Mouse (Mus musculus) hindbrain, postnatal 0 days (tissue): Measurements from ENCODE around the gene Irf8. TPM values are rescaled to one million over a fixed set of nuclear protein-coding genes. Genes with fewer than 3 reads are reported as not detected.

Experiments
- ATAC-seq: fragments of 200-750 bp; cut with Nextera tagmentation; 2 replicates; pipeline ENCODE4 v1.8.0; 2017; ENCODE audit warnings: mild to moderate bottlenecking, moderate TSS enrichment, moderate library complexity
- DNase-seq: peaks from one replicate; pipeline ENCODE4 v3.0.0-alpha.2; 2015; ENCODE audit warnings: low spot score
- H3K27ac ChIP-seq: fragments of 300-500 bp; sonication (generic); 2 replicates; pipeline ENCODE4 v1.5.1; 2014; ENCODE audit warnings: mild to moderate bottlenecking
- H3K27me3 ChIP-seq: fragments of 300-500 bp; sonication (generic); 2 replicates; pipeline ENCODE4 v1.6.1; 2014; ENCODE audit warnings: low read length, mixed read lengths; ENCODE audit not compliant: insufficient read depth
- H3K36me3 ChIP-seq: fragments of 300-500 bp; sonication (generic); 2 replicates; pipeline ENCODE4 v1.6.1; 2014; ENCODE audit warnings: low read length, mixed read lengths; ENCODE audit not compliant: insufficient read depth
- H3K4me1 ChIP-seq: fragments of 300-500 bp; sonication (generic); 2 replicates; pipeline ENCODE4 v1.6.1; 2014; ENCODE audit warnings: antibody characterized with exemption, low read length, mixed read lengths; ENCODE audit not compliant: insufficient read depth
- H3K4me2 ChIP-seq: fragments of 300-500 bp; sonication (generic); 2 replicates; pipeline ENCODE4 v1.6.1; 2014; ENCODE audit warnings: low read depth, mild to moderate bottlenecking, low read length, moderate library complexity, mixed read lengths
- H3K4me3 ChIP-seq: fragments of 300-500 bp; sonication (generic); 2 replicates; pipeline ENCODE4 v1.5.1; 2014; ENCODE audit warnings: low read length
- H3K9ac ChIP-seq: fragments of 300-500 bp; sonication (generic); replicated peaks from 2 replicates; pipeline ENCODE4 v1.6.1; 2014; ENCODE audit warnings: mild to moderate bottlenecking, low read length, moderate library complexity, mixed read lengths
- H3K9me3 ChIP-seq: fragments of 300-500 bp; sonication (generic); 2 replicates; pipeline ENCODE4 v1.6.1; 2016; ENCODE audit warnings: low read length, mixed read lengths
- CTCF ChIP-seq: IDR thresholded peaks from 2 replicates; pipeline ENCODE4 v1.5.1; 2016; ENCODE audit warnings: antibody characterized with exemption, control low read depth, low read depth
- WGBS: fragments of 180-500 bp; shearing (Covaris S2); extraction: QIAGEN DNeasy Blood & Tissue Kit; methylation state at CpG from one replicate; pipeline ENCODE4 v1.1.7; 2014; 5-methylcytosine and 5-hydroxymethylcytosine counted together
- polyA plus RNA-seq: library from polyadenylated mRNA; unstranded; fragments of >200 nt; fragmentation: Nextera tagmentation; extraction: Ambion mirVana; gene quantifications from 2 replicates; pipeline ENCODE4 v1.2.1, GENCODE M21; 2015
- total RNA-seq: library from RNA; depleted of rRNA; stranded (reverse); fragments of >200 nt; gene quantifications from 2 replicates; pipeline ENCODE4 v1.2.3, GENCODE M21; 2014

The Irf8 gene
- total and polyA plus RNA-seq, 2 experiments from 2014 or later = 5.2 to 7.7 TPM

DNA sequence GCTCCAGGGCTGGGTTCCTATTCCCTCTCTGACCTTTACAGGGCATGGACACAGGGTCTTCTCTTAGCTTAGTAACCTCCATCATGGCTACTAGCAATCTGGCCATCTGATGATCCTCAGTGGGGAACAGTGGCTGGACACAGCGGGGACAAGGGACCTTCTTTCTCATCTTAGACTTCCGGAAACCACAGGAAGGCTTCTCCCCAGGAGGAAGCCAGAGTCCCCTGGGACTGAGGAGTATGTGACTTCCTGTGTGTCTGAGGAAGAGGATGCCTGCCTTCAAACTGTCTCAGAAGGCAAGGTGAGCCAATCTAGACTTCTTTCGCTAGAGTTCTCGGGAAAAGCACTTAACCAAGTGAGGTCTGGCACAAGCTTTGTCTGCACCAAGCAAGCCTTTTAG is 36.1 kb upstream of the Irf8 start:
- DNase-seq (no peak), ATAC-seq (no peak)
- Histone ChIP-seq H3K27ac (no peak overlapping the region), H3K4me3 (no peak overlapping the region), H3K4me1 (0 out of 2 replicates have a peak, but pooled peaks cover 4% of the 10 kb centered on the region), H3K9me3 (no peaks in the 10 kb centered on the region), H3K27me3 (no peaks in the 10 kb centered on the region), H3K9ac (no peak overlapping the region), H3K4me2 (no peak overlapping the region), H3K36me3 (no peaks in the 10 kb centered on the region)
- 84% methylated on average over 4 of the region's 4 CpGs for WGBS
- TF ChIP-seq CTCF = no peak

DNA sequence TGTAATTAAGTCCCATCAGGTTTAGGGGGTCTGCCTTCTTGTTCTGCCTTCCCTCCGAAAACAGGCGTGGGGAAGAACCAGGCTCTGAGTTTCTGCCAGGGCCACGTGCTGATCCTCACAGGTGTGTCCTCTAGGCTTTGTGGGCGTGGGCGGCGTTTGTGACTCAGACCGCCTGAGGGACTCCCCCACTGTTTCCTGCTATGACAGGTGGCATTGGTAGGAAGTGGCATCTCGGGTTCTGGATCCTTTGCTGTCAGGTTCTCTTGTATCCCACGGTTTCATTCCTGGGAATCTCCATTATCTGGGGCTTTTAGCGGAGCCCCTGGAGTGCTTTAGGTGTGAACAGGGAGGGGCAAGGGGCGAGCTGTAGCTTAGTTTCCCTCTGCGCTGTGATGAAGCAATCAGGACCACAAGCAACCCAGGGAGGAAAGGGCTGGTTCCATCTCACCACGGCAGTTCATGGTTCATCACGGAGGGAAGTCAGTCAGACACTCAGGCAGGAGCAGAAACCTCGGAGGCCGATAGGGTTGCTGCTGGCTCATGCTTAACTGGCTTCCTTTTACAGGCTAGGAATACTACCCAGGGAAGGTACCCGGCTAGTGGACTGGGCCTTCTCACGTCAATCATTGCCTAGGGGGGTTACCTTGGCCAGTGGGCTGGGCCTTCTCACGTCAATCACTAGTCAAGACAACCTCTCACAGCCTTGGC is 34.2 kb upstream of the Irf8 start:
- H3K9me3 ChIP-seq = no peaks in the 10 kb centered on the region
- no peak overlapping the region for H3K27ac ChIP-seq
- H3K4me3 ChIP-seq = no peak overlapping the region
- H3K27me3 ChIP-seq = no peaks in the 10 kb centered on the region
- 72% methylated on average over 19 of the region's 19 CpGs for WGBS
- ATAC-seq = no peak
- H3K9ac ChIP-seq = no peak overlapping the region
- DNase-seq = no peak
- no peak overlapping the region for H3K4me2 ChIP-seq
- TF ChIP-seq CTCF = no peak
- H3K36me3 ChIP-seq = no peaks in the 10 kb centered on the region
- 0 out of 2 replicates have a peak, but pooled peaks cover under 1% of the 10 kb centered on the region for H3K4me1 ChIP-seq

DNA sequence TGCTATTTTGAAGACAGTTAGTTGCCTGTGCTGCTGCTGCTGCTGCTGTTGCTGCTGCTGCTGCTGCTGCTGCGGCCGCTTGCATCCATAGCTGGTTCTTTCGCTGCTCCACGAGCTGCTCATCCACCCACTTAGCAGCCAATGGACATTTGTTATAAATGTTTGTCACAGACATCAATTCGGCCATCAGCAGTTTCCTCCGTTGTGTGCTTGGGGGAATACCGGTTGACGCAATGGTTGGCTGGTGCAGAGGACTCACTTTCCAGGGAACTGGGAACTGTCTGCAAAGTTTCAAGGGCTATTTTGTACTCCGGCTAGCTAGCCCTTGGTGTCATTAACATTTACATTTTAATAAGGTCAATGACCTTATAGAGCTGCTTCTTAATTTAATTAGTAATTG is 32.0 kb upstream of the Irf8 start:
- no peak for ATAC-seq
- H3K9ac ChIP-seq = no peak overlapping the region
- H3K27ac ChIP-seq = no peak overlapping the region
- DNase-seq = no peak
- no peak for TF ChIP-seq CTCF
- no peaks in the 10 kb centered on the region for H3K9me3 ChIP-seq
- no peaks in the 10 kb centered on the region for H3K27me3 ChIP-seq
- H3K4me2 ChIP-seq = no peak overlapping the region
- WGBS = 65% methylated on average over 9 of the region's 9 CpGs
- H3K4me1 ChIP-seq = no peaks in the 10 kb centered on the region
- H3K4me3 ChIP-seq = no peak overlapping the region
- H3K36me3 ChIP-seq = no peaks in the 10 kb centered on the region

DNA sequence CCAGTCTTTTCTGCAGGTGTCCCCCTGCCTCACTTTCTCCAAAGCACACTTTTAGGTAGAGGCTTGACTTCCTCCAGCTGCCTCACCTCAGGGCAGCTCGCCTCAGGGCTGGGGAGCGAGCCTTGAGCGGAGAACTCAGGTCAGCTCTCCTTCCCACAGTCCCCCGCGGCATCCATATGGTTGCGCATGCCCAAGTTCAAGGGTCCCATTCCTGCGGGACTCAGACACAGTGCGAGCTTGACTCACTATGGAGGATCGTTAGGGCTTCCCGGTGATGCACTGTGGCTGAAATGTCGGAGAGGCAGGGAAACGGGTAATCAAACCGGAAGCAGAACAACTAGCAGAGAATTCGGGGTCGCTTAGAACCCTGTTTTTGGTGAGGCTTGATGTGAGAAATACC is 31.0 kb upstream of the Irf8 start:
- ATAC-seq (no peak), DNase-seq (no peak)
- H3K9me3 ChIP-seq = no peaks in the 10 kb centered on the region
- no peak overlapping the region for H3K27ac ChIP-seq
- H3K4me2 ChIP-seq = no peak overlapping the region
- H3K27me3 ChIP-seq = no peaks in the 10 kb centered on the region
- no peak overlapping the region for H3K9ac ChIP-seq
- H3K36me3 ChIP-seq = no peaks in the 10 kb centered on the region
- WGBS = 83% methylated on average over 15 of the region's 15 CpGs
- no peak for TF ChIP-seq CTCF
- no peaks in the 10 kb centered on the region for H3K4me1 ChIP-seq
- H3K4me3 ChIP-seq = no peak overlapping the region

DNA sequence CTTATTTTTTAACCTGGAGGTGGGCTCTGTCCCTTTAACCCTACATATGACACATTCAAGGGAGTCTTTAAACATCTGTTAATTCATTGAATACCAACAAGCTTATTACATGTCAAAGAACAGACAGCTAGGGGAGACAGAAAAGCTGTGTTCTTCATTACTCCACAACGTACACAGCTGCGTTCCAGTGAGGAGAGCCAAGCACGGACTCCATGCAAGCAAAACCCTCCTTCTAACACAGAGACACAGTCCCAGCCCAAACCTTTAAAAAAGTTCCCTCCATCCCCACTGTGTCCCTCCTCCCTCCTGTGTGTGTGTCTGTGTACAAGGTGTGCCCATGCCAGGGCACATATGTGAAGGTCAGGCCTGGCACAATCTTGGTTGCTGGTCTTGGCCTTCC is 30.0 kb upstream of the Irf8 start:
- Histone ChIP-seq H3K4me3 (no peak overlapping the region), H3K27me3 (no peaks in the 10 kb centered on the region), H3K4me2 (no peak overlapping the region), H3K9ac (no peak overlapping the region), H3K36me3 (no peaks in the 10 kb centered on the region), H3K27ac (no peak overlapping the region), H3K4me1 (no peaks in the 10 kb centered on the region), H3K9me3 (no peaks in the 10 kb centered on the region)
- TF ChIP-seq CTCF = no peak
- ATAC-seq = no peak
- 77% methylated on average over 3 of the region's 3 CpGs for WGBS
- no peak for DNase-seq

DNA sequence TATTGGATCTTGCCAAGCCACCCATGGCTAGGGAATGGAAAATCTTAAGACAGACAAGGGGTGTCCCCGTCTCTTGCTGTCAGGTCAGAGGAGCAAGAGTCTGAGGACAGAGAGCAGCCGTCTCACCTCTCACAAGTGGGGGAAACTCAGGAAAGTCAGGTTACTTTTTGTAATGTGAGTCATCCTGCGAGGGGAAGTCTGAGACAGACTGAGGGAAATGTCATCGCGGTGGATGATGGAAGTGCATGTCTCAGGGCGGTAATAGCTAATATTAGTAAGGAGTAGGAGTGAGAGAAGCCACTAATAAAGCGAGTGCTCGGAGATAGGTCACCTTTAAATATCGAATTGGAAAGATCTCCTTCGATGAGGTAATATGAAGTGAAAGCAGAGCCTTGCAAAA is 27.0 kb upstream of the Irf8 start:
- DNase-seq = no peak
- Histone ChIP-seq H3K36me3 (no peaks in the 10 kb centered on the region), H3K9ac (no peak overlapping the region), H3K4me2 (no peak overlapping the region), H3K27ac (no peak overlapping the region), H3K9me3 (no peaks in the 10 kb centered on the region), H3K4me3 (no peak overlapping the region), H3K27me3 (no peaks in the 10 kb centered on the region), H3K4me1 (no peaks in the 10 kb centered on the region)
- no peak for ATAC-seq
- TF ChIP-seq CTCF = no peak
- WGBS = 87% methylated on average over 10 of the region's 10 CpGs

DNA sequence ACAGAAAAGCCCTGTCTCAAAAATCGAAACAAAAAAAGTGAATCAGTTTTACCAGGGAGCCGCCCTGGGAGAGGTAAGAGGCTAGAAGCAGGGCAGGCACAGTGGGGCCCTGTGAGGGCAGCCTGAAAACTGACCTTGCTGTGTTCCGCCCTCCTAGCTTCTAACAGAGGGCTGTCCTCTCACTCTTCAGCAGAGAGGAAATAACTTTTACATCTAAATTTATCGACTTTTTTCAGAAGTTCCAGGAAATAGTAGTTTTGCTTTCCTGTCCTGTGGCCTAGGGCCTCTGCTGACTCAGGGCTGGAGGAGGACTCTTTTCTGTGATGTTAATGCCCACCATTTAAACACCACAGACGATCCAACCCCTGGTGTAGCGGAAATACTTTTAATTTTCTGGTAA is 21.0 kb upstream of the Irf8 start:
- H3K9me3 ChIP-seq = no peaks in the 10 kb centered on the region
- no peak for TF ChIP-seq CTCF
- no peak overlapping the region for H3K27ac ChIP-seq
- H3K27me3 ChIP-seq = no peaks in the 10 kb centered on the region
- H3K9ac ChIP-seq = no peak overlapping the region
- 80% methylated on average over 6 of the region's 6 CpGs for whole genome bisulfite sequencing
- H3K4me1 ChIP-seq = no peaks in the 10 kb centered on the region
- H3K36me3 ChIP-seq = no peaks in the 10 kb centered on the region
- H3K4me2 ChIP-seq = no peak overlapping the region
- DNase-seq (no peak), ATAC-seq (no peak)
- H3K4me3 ChIP-seq = no peak overlapping the region
